Mouse (Mus musculus) lung, adult 18-20 months (tissue): ENCODE results near the gene Mettl5.
A peak's percentile ranks its signal among the peaks of the same experiment; 100 is the strongest.

Source experiments
- DNase-seq, 2 experiments: peaks; one replicate each; pipeline ENCODE4 v3.0.0; 2022; ENCODE audit warnings: mixed read lengths in 2 of 2

The Mettl5 gene

GRCm38 (mm10) chr2:69851427-69852058 is 33.9 kb downstream of the Mettl5 start:
- no peak for DNase-seq

DNA sequence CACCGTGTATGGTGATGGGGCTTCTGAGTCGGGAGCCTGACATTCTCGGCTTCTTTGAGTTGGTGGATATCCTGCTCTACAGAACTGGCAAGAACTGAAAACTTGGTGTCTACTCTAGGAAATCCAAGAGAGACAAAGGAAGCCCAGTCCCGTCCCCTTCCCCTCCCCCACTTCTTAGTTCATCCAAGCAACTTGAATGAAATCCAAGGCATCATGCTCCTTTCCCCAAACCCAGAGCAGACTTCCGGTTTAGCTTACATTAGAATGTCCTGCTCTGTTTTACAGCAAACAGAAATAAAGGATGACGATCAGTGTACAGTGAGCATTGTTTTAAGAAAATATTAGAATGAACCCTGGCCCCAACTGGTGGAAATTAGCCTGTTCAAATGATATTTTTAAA is 36.2 kb downstream of the Mettl5 start:
- no peak for DNase-seq

DNA sequence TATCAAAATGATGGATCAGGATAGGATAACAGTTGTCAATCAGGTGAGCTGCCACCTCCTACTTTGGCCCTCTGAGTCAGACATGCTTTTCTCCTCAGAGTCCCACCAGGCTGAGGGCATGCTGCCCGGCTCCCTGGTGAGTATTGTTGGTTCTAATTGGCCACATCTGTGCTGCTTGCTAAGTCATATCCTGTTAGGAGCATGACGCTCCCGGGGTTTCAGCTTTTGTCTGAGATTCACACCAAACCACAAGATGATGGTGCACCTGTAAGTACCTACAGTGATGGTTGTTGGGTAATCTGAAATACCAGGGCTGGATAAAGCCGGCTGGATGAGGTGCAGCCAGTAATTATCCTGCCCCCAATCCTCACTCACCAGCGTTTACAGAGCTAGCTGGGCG is 45.2 kb downstream of the Mettl5 start:
- no peak for DNase-seq

DNA sequence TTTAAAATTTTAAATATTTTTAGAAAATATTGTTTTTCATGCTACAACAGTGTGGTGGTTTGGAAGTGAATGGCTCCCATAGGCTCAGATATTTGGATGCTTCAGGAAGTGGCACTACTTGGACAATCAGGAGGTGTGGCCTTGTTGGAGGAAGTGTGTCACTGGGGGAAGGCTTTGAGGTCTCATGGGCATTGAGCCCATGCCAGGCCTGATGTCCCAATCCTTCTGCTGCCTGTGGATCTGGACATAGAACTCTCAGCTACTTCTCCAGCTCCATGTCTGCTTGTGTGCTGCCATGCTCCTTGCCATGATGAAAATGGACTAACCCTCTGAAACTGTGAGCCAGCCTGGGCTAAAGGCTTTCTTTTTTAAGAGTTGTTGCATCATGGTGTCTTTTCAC is 46.7 kb downstream of the Mettl5 start:
- no peak for DNase-seq

GRCm38 (mm10) chr2:69837996-69838395 is 47.4 kb downstream of the Mettl5 start:
- DNase-seq, result no peak

DNA sequence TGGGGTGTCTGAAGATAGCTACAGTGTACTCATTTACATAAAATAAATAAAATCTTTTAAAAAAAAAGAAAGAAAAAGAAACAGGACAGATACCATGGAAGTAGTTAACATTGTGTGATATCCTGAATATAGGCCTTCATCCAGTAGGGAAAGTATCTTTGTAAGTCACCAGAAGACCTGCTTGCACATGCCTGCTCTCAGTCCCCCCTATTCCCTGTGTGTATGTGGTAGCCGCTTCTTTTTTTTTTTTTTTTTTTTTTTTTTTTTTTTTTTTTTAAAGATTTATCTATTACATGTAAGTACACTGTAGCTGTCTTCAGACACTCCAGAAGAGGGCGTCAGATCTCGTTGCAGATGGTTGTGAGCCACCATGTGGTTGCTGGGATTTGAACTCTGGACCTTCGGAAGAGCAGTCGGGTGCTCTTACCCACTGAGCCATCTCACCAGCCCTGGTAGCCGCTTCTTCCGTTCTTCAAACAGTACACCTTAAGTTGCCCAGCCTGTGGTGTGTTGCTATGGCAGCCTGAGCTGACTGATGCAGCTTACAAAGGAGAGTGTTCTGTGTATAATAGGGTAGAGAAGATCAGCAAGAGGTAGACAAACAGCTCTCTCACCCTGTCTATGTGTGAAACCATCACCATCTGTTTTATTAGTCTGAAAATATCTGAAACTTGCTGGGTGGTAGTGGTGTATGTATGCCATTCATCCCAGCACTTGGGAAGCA is 48.0 kb downstream of the Mettl5 start:
- DNase-seq, result no peak

DNA sequence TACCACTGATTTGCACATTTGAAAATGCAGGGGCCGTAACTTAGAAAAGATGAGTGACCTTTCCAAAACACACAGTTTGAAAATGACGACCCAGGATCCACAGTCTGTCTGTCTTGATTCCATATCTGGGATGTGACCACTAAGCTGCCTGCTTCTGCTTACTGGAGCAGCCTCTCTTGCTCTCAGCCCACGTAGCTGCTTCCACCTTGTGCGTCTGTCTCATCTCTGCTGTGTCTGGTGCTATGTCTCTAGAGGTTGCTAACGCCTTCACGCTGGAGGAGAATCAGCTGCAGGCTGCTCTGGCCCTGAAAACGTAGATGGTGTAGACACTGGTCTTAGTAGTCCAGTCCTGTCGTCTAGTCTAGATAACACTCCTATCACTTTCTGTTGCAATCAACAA is 55.3 kb downstream of the Mettl5 start:
- DNase-seq, result no peak

DNA sequence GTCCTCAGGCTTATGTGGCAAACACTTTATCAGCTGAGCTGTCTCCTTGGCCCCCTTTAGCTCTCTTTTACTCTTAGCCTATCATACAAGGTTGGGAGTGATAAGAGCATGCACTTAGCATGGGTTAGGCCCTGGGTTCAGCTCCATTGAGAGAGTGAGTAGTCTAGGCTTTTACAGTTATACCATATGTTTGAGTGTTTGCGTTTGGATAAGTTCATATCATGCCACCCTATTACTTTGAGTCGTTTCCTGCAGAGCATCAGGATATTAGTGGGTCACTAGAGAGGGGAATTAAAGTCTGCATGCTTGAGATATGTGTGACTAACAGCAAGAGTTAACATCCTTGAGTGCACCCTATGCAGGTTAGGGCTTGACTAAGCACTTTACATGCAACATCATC is 55.7 kb downstream of the Mettl5 start:
- no peak for DNase-seq

DNA sequence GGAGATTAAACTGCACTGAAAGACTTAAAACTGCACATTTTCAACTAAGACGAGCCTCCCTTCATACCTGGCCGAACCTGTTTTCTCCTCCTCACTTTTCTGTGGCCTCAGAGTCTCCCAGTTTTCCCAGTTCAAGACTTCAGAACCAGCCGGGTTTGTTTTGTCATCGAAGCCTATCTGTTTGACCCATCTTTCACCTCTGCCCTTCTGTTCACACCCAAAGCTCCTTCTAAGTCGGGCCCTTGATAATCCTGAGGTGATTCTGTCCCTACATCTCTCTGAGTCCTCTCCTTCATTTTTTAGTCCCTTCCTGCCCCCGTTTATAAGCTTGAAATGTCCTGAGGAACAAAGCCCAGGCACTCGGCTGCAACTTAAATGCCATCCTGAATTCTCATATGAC is 57.4 kb downstream of the Mettl5 start:
- no peak for DNase-seq

DNA sequence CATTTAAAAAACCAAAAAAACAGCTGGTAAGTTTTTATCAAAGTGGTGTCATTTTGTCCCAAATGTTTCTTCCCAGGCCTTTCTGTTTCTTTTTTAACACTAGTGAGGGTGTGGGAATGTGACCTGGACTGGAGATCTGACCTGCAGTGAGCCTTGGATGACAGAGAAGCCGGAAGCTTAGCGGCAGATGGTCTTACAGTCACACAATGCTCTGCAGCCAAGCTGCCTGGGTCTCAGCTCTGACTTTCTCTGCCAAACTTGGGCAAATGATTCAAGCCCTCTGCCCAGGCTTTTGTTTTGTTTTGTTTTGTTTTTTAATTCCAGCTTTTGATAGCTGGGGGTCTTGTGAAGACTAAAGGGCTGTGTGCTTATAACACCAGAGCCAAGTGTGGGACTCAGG is 59.0 kb downstream of the Mettl5 start:
- DNase-seq, result peak in 1 of 2 experiments; percentile 7

- no peak for DNase-seq
Observed at GRCm38 (mm10) chr2:69825898-69826297, 59.5 kb downstream of the Mettl5 start.

DNA sequence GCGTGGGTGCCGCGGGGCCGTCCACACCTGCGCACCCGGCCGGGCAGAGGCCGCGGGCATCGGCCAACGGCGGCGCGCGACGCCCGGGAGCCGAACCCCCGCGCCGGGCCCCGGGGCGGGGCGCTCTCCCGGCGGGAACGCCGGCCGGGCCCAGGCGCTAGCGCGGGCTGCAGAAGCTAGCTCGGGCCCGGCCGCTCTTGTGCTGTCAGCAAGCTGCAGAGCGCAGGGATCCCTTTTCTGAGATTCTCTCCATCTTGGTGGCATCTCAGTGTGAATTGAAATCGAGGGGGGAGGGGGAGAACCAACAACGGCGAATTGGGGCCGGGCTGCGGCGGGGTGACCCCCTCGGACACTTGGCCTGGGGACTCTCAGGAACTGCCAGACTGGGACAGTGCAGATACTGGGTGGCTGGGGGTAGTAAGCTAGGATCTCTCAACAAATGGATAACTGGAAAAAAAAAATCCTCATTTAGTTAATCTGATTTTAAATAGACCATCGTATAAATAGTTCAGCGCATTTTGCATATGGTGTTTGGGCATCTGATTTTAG is 62.2 kb downstream of the Mettl5 start:
- DNase-seq, result peak in 1 of 2 experiments; percentile 3

- DNase-seq, result peak; percentile 9 to 11
Observed at GRCm38 (mm10) chr2:69822361-69823128, 62.9 kb downstream of the Mettl5 start.

GRCm38 (mm10) chr2:69821711-69822110 is 63.7 kb downstream of the Mettl5 start, which contains the start of gene Klhl23:
Gene Klhl23 (plus strand): TSS chr2:69821944.
- peak in 1 of 2 experiments; percentile 12 for DNase-seq
